Mouse (Mus musculus): ENCODE measurements around the gene Ckap4.
A peak's percentile ranks its signal among the peaks of the same experiment; 100 is the strongest.
"Not testable (repeated sequence)": the region's sequence is repeated elsewhere in the genome, so short reads cannot be mapped to it uniquely, and the experiment has no call there.

Gene Ckap4

DNA sequence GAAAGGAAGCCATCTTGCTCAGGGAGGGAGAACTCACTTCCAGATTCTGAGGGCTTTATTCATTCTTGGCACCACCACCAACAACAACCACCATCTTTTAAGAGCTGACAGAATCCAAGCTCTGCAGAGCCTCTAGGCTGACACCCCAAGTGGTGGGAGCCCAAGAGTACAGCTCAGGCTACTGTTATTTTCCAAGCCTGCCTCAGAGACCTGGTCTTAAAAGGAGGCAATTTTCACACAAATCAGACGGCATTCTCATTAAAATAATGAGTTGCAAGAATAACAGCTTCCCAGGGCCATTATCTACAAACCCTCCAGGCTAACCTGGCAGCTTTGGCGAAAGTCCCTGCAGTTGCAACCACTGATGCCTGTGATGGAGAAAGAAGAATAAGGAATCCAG is 37.1 kb downstream of the Ckap4 start:
- DNase-seq: no peak

DNA sequence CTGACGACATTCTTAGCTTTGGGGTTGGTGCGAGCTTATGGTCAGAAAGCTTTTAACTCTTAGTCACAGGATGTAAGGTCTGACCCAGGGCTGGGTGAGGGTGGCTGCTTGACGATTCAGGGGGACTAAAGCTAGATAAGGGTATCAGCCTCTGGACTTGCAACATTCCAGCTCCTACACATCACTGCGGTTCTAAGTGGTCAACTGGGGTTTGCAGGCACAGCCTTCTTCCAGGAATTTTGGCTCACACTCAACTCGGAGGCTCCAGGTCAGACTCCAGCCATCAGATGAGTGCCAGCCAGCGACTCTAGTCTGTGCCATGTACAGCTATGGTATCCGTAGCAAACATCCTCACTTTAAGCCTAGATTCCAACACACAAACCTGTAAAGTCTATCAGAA is 39.4 kb downstream of the Ckap4 start:
- DNase-seq: no peak

DNA sequence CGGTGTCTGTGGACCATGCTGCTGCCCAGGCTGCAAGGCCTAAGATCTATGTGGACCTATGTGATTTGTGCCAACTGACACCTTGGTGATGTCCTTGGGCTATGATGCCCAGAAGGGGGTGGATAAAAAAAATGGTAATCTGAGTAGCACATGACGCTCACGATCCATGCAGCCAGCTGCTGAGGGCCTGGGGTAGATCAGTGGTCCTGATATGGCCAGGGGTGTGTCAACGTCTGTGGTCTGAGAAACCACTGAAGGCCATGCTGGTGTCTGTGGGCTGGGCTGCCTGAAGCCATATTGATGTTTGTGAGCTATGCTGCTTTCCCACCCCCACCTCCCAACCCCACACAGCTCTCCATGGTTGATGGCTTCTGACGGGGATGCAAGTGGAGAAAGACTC is 43.7 kb downstream of the Ckap4 start:
- DNase-seq: no peak

DNA sequence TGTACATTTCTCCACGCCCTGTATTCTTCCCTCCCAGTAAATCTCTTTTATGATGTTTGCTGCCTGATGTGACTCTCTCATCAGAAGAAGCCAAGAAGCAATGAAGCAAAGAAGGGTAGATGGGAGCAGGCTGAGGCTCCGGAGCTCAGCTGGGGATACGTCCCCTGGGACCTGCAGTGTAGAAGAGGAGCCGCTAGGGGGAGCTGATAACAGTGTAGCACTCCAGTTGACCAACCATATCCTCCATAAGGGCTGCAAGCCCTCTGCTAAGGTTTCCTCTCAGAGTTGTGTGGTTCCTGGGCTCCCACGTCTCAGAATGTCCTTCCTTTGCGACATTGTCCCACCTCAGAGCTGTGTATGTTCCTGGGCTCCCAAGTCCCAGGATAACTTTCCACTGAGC is 45.5 kb downstream of the Ckap4 start:
- DNase-seq: peak; percentile 71

DNA sequence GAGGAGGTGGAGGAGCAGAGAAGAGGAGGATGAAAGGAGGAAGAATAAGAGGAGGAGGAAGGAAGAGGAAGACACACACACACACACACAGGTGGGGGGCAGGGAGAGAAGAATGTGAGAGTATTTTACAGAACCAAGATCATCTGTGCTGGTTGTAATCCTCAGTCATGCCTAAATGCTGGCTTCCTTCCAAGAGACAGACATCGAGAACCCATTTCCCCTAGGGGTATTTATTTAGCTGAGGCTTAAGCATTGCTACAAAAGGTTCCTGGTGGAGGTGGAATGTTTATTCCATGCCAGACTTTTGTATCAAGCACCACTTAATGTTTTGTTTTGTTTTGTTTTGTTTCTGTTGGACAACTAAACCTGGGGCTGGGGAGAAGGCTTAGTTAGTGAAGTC is 49.2 kb downstream of the Ckap4 start:
- DNase-seq: no peak

DNA sequence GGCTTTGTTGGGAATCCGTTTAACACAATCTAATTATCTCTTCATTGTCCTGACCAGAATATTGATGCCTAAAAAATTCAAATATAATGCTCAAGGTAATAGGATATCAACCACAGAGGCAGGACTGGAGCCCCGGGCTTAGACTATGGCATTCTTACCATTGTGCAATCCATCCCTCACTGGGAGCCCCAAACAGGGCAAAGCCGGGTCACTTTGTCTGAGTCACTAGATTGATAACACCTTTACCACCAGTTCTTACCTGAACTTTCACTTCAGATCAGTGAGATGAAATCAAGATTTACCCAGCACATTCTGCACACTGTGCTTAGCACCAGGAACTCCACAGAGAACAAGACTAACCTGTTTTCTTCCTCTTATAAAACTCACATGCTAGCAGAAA is 50.3 kb downstream of the Ckap4 start:
- no peak for DNase-seq

DNA sequence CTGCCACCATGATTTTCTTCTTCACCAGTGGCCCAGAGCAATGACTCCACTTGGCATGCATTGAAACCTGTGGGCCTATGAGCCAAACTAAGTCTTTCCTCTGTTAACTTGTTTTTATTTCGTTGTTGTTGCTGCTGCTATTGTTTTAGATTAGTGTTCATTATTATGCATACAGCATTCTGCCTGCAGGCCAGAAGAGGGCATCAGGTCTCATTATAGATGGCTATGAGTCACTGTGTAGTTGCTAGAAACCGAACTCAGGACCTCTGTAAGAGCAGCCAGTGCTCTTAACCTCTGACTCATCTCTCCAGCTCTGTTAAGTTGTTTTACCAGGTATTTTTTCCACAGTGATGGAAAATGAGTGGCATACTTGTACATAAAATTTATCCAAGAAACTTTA is 50.8 kb downstream of the Ckap4 start:
- DNase-seq: no peak

DNA sequence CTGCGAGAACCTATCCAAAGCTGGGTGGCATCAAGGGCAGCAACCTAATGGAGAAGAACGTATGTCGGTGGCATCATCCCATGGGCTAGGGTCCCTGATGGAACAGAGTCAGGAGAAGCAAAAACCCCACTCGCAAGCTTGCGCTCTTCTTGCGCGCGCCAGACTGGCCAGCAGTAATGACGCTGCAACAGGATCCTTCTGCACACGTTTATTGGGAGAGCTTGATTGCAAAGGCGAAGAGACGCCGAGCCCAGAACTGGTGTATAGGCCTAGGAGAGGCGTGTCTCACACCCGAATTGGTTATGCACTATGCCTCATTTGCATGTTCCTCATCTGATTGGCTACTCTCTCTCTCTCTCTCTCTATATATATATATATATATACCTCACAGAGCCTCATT is 51.4 kb downstream of the Ckap4 start:
- not testable (repeated sequence) for DNase-seq

DNA sequence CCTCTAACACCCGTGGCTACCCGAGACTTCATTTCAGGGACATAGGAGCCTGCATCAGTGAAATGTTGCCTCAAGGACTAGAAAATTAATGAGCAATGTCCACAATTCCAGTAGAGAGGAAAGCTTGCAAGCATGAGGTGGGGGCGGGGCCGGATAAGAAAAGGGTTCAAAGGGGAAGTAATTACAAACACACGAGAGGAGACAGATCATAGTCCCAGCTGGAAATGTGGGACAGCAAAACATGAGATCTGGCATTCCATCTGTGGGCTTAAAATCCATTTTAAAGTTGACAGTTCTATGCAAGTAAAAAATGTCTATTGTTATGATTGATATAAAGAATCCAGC is 52.6 kb downstream of the Ckap4 start:
- DNase-seq: no peak

DNA sequence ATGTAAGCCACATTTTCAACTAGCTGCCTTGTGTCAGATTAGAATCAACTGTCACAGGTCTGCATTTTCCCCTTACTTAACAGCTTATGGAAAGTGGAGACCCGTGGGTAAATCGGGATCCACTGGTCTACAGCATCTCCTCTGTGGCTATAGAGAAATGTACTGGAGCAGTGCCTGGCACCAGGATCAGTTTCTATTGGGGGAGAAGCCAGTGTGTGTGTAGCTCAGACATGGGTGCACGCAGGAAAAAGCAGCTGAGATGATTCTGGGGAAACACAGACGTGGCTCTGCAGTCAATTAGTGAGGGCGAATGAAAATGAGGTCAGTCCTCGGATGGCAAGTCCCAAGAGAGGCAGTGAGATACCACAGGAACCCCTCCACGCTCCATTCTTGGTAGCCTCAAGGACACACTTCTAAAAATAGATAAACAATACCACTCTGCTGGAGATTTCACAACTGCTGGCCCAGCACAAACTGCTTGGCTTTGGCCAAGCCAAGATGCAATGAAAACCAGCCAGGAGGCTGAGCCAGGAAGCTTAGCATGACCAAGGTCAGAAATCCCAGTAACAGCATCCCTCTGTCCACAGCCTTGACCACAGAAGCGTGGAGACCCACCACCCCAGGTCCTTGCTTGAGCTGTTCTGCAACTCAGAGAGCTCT is 53.1 kb downstream of the Ckap4 start:
- peak; percentile 37 for DNase-seq

DNA sequence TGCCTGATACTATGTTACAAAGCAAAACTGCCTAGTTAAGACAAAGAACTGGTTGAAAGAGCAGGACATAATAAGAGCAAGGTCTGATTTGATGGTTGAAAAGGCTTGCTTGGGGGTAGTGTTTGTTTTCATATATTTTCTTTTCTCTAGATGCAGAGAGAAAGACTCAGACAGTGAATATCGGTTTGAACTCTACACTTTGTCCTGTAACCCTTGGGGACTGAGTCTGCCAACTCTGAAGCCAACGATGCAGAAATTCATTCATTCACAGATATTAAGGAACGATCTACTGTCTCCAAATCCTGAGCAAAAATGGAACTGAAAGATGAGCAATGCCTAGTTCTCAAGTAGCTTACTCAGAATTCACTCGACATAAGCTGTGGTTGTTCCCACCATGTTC is 53.7 kb downstream of the Ckap4 start:
- DNase-seq: no peak

DNA sequence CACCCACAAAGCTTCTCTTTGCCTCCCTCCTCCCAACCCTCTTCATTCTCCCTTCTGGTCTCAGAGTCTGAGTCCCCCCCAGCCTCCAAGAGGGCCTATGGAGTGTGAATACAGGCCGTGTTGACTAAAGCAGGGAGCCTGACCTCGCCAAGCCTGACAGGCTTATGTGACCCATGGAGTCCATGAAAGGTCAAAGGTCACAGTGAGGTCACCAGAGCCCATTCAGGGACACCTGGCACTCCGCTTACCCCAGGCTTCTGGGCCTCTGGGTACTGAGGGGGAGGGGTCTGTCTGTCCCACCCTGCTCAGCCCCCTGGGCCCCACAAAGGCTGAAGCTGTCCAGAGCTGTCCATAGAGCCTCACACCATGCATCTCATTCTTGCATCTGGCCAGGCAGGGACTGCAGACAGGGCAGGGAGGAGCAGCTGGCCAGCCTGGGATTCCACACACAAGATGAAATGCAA is 56.2 kb downstream of the Ckap4 start:
- DNase-seq: no peak

DNA sequence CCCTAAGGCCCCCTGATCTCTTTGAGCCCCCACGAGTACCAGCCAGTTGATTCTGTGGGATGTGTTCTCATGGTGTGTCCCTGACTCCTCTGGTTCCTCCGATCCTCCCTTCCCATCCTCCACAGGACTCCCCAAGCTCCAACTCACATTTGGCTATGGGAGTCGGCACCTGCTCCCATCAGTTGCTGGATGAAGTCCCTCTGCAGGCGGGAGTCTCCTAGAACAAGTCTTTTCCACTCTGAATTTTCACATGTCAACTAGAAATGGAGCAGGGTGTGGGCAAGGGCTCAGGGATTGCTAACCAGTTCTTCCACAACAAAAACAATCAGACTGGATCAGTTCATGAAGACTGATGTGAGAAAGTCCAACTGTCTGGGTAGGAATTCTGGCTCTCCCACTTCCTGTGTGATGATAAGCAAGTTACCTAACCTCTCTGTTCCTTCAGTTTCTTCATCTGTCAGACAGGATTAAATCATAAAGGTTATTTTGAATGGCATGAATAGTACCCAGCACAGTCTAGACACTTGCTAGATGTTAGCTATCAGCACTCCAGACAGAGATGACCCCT is 56.7 kb downstream of the Ckap4 start:
- DNase-seq: no peak
